In genomic region chr12:70192267-70192727, GRCm38 (mm10) we compare ENCODE assay signal across 9 mouse cellular contexts. TPM values are rescaled to one million over a fixed set of nuclear protein-coding genes. Genes with fewer than 3 reads are reported as not detected.
A peak's percentile ranks its signal among the peaks of the same experiment; 100 is the strongest.
DNase-seq lines count a peak whose midpoint lies in the region; ATAC-seq and TF ChIP-seq lines count a peak whose summit lies in the region.
"Had no signal": no experiment of that assay in that cellular context is flagged by ENCODE, and none has a peak within 500 bp of the region (broad histone marks: within the 10 kb centered on the region; RNA-seq: fewer than 3 reads in every experiment).

No protein-coding gene starts in this region.

- TF ChIP-seq CTCF in left cerebral cortex, adult 2 months (IDR thresholded peaks at IDR 0.05): no peak
- no peak for TF ChIP-seq CTCF in liver, postnatal 0 days (IDR thresholded peaks at IDR 0.05; ENCODE audit: low read depth)

- no peaks in the 10 kb centered on the region for H3K9me3 ChIP-seq in liver, postnatal 0 days (ENCODE audit: low read length)

- WGBS in liver, postnatal 0 days (ENCODE audit: insufficient replicate concordance): 56% methylated on average over 19 of the region's 19 CpGs

- DNase-seq in adrenal gland, adult 2 months: peak; percentile 30
- DNase-seq in adrenal gland, adult 18-20 months (ENCODE audit: low spot score in 2 of 2): no peak
- DNase-seq in left cerebral cortex, adult 2 months (ENCODE audit: extremely low spot score in 1 of 2, low spot score in 2 of 2): peak in 1 of 2 experiments; percentile 20
- DNase-seq in left cerebral cortex, adult 11 months (ENCODE audit: low spot score): no peak
- DNase-seq in forelimb bud, embryonic 11.5 days (ENCODE audit: low read depth, low spot score): peak; percentile 23
- no peak for DNase-seq in liver, postnatal 0 days
- DNase-seq in spleen, postnatal 14 days (ENCODE audit: low spot score in 2 of 2): no peak
- no peak for DNase-seq in thymus, postnatal 14 days

- H3K4me3 ChIP-seq in left cerebral cortex, adult 2 months: peak overlapping the region; percentile 44
- H3K4me3 ChIP-seq in liver, postnatal 0 days (ENCODE audit: low read depth, low read length): 0 out of 2 replicates have a peak overlapping the region, but pooled peaks have one; percentile 20
- H3K4me3 ChIP-seq: myocyte had no signal

- no peaks in the 10 kb centered on the region for H3K27me3 ChIP-seq in liver, postnatal 0 days (ENCODE audit: insufficient read depth, low read length)

- intact Hi-C loops in left cerebral cortex, adult 2 months (cut with DNase I): no loop called here

- H3K9ac ChIP-seq in liver, postnatal 0 days (replicated peaks): no peak overlapping the region

- no peaks in the 10 kb centered on the region for H3K4me1 ChIP-seq in liver, postnatal 0 days (ENCODE audit: insufficient read depth)

- no peak for TF ChIP-seq EP300 in liver, postnatal 0 days (IDR thresholded peaks at IDR 0.05; ENCODE audit: low read depth)

- H3K4me2 ChIP-seq in liver, postnatal 0 days (ENCODE audit: low read depth, low read length): no peak overlapping the region

- ATAC-seq in liver, postnatal 0 days: no peak

- H3K36me3 ChIP-seq in liver, postnatal 0 days (replicated peaks; ENCODE audit: insufficient read depth, low read length): peaks cover 56% of the 10 kb centered on the region

- H3K27ac ChIP-seq in left cerebral cortex, adult 2 months: no peak overlapping the region
- no peak overlapping the region for H3K27ac ChIP-seq in liver, postnatal 0 days (ENCODE audit: low read depth)

RNA-seq across cellular contexts. Expression of gene Abhd12b, which starts 38.4 kb away (rescaled TPM):
- total RNA-seq in adrenal gland, adult 2 months (2021): not detected
- not detected in 2 replicates for polyA plus RNA-seq in adrenal gland, adult 2 months (2012; rRNA removed)
- total RNA-seq in adrenal gland, adult 18-20 months (2021): not detected
- under 1 TPM; 0.14 to 0.37 TPM for total RNA-seq in left cerebral cortex, adult 2 months (2021)
- not detected in 2 replicates for polyA plus RNA-seq in liver, postnatal 0 days (2015; fragmentation: Nextera tagmentation; extraction: Ambion mirVana)
- polyA plus RNA-seq: myocyte had no signal

RNA-seq across cellular contexts. Expression of gene Pygl, which starts 39.0 kb away (rescaled TPM):
- 100 to 1,000 TPM in 1 of 2 experiments, 10 to 100 TPM in 1; 94.6 to 157 TPM for total RNA-seq in adrenal gland, adult 2 months (2021)
- polyA plus RNA-seq in adrenal gland, adult 2 months (2012; rRNA removed): 58.7 and 87.6 TPM in 2 replicates
- 100 to 1,000 TPM; 140 to 317 TPM for total RNA-seq in adrenal gland, adult 18-20 months (2021)
- total RNA-seq in left cerebral cortex, adult 2 months (2021): 1 to 10 TPM; 3.6 to 3.8 TPM
- 104 and 114 TPM in 2 replicates for polyA plus RNA-seq in liver, postnatal 0 days (2015; fragmentation: Nextera tagmentation; extraction: Ambion mirVana)

Comparison
In these comparisons a context has a peak if more than half of its experiments do, and no peak if none do; other contexts are left out.
1. DNase-seq: peak in adrenal gland, adult 2 months (single experiment) and forelimb bud, embryonic 11.5 days (single experiment); none in adrenal gland, adult 18-20 months (0 of 2), left cerebral cortex, adult 11 months (single experiment), liver, postnatal 0 days (single experiment), spleen, postnatal 14 days (0 of 2) and thymus, postnatal 14 days (single experiment).
2. RNA of gene Pygl, which starts 39.0 kb away (total RNA-seq): 140 to 317 TPM in adrenal gland, adult 18-20 months and 94.6 to 157 TPM in adrenal gland, adult 2 months; 3.6 to 3.8 TPM in left cerebral cortex, adult 2 months; every median in the first group is over 10 times any median in the second.